ENCODE assay signal across 8 mouse cellular contexts in genomic region chr12:17576041-17576440, GRCm38 (mm10). TPM values are rescaled to one million over a fixed set of nuclear protein-coding genes. Genes with fewer than 3 reads are reported as not detected.
DNase-seq lines count a peak whose midpoint lies in the region; ATAC-seq lines count a peak whose summit lies in the region.

No protein-coding gene starts in this region.

- 5% methylated on average over 6 of the region's 6 CpGs for WGBS in forebrain, embryonic 15.5 days
- 9% methylated on average over 6 of the region's 6 CpGs for WGBS in intestine, embryonic 16.5 days

- ATAC-seq in forebrain, embryonic 15.5 days (replicated peaks) = 0 out of 2 replicates have a peak, but pooled peaks have one; percentile 26
- ATAC-seq in intestine, embryonic 16.5 days = peak; percentile 90

- H3K27me3 ChIP-seq in forebrain, embryonic 15.5 days = no peaks in the 10 kb centered on the region
- no peaks in the 10 kb centered on the region for H3K27me3 ChIP-seq in intestine, embryonic 16.5 days (replicated peaks; ENCODE audit: control insufficient read depth, insufficient read depth, low read length)

- peak; percentile 74 for DNase-seq in ovary, adult 18-20 months (ENCODE audit: low spot score)
- DNase-seq in ovary, postnatal 10 days (ENCODE audit: low spot score) = no peak
- peak; percentile 59 to 82 for DNase-seq in lung, postnatal 4 days
- no peak for DNase-seq in thymus, postnatal 4 days
- no peak for DNase-seq in right cerebral cortex, postnatal 14 days
- DNase-seq in layer of hippocampus, adult 18-20 months (ENCODE audit: low spot score in 2 of 2) = no peak

- no peaks in the 10 kb centered on the region for H3K9me3 ChIP-seq in forebrain, embryonic 15.5 days
- no peaks in the 10 kb centered on the region for H3K9me3 ChIP-seq in intestine, embryonic 16.5 days (ENCODE audit: control insufficient read depth, low read length)

- no peak overlapping the region for H3K27ac ChIP-seq in forebrain, embryonic 15.5 days (replicated peaks)
- no peak overlapping the region for H3K27ac ChIP-seq in intestine, embryonic 16.5 days (ENCODE audit: low read length)

- no peak overlapping the region for H3K4me3 ChIP-seq in forebrain, embryonic 15.5 days
- no peak overlapping the region for H3K4me3 ChIP-seq in intestine, embryonic 16.5 days (ENCODE audit: low read length)

- peaks cover 9% of the 10 kb centered on the region for H3K4me1 ChIP-seq in forebrain, embryonic 15.5 days
- H3K4me1 ChIP-seq in intestine, embryonic 16.5 days (ENCODE audit: control insufficient read depth, insufficient read depth, low read length) = peaks cover 6% of the 10 kb centered on the region

- no peaks in the 10 kb centered on the region for H3K36me3 ChIP-seq in forebrain, embryonic 15.5 days
- H3K36me3 ChIP-seq in intestine, embryonic 16.5 days (ENCODE audit: control insufficient read depth, insufficient read depth, low read length) = no peaks in the 10 kb centered on the region

- H3K4me2 ChIP-seq in forebrain, embryonic 15.5 days (replicated peaks) = no peak overlapping the region
- H3K4me2 ChIP-seq in intestine, embryonic 16.5 days (ENCODE audit: low read depth, low read length) = 0 out of 2 replicates have a peak overlapping the region, but pooled peaks have one; percentile 13

- no peak overlapping the region for H3K9ac ChIP-seq in forebrain, embryonic 15.5 days (replicated peaks)
- H3K9ac ChIP-seq in intestine, embryonic 16.5 days (ENCODE audit: low read depth, low read length) = peak overlapping the region; percentile 18; the same call in 1 of the 2 replicates

RNA-seq across cellular contexts. Expression of gene Odc1, which starts 31.4 kb away (rescaled TPM):
- 231 and 237 TPM in 2 replicates for polyA plus RNA-seq in forebrain, embryonic 15.5 days (2015; fragmentation: Nextera tagmentation; extraction: Ambion mirVana)
- 168 and 176 TPM in 2 replicates for polyA plus RNA-seq in intestine, embryonic 16.5 days (2015; fragmentation: Nextera tagmentation; extraction: Ambion mirVana)
- 10 to 100 TPM; 69.0 to 75.1 TPM for total RNA-seq in layer of hippocampus, adult 18-20 months (2021)

Comparison
In these comparisons a context has a peak if more than half of its experiments do, and no peak if none do; other contexts are left out.
1. DNase-seq: peak in ovary, adult 18-20 months (single experiment) and lung, postnatal 4 days (2 of 2); none in ovary, postnatal 10 days (single experiment), thymus, postnatal 4 days (single experiment), right cerebral cortex, postnatal 14 days (single experiment) and layer of hippocampus, adult 18-20 months (0 of 2).